Mouse (Mus musculus) heart, adult 18-20 months (tissue): ENCODE measurements around the gene Tbccd1. TPM values are rescaled to one million over a fixed set of nuclear protein-coding genes. Genes with fewer than 3 reads are reported as not detected.

ENCODE experiments used
- DNase-seq, 2 experiments: peaks; one replicate each; pipeline ENCODE4 v3.0.0; 2021 to 2022; ENCODE audit warnings: mixed read lengths in 1 of 2
- total RNA-seq, 2 experiments: library from RNA; stranded (reverse); gene quantifications; 2 replicates each; pipeline ENCODE4 v1.2.3; 2021

Tbccd1 gene
- total RNA-seq, 2 experiments from 2014 or later = 12.7 to 12.8 TPM

GRCm38 (mm10) chr16:22872397-22872796 lies 14.9 kb upstream of the Tbccd1 start:
- DNase-seq = no peak

GRCm38 (mm10) chr16:22856773-22857172 lies 696 bp downstream of the Tbccd1 start:
- no peak for DNase-seq

GRCm38 (mm10) chr16:22852709-22853108 lies 4.8 kb downstream of the Tbccd1 start:
- DNase-seq = no peak

GRCm38 (mm10) chr16:22848331-22848730 lies 9.1 kb downstream of the Tbccd1 start:
- no peak for DNase-seq

- DNase-seq = no peak
Observed at GRCm38 (mm10) chr16:22847686-22848085, 9.8 kb downstream of the Tbccd1 start.

- no peak for DNase-seq
Observed at GRCm38 (mm10) chr16:22845481-22845880, 12.0 kb downstream of the Tbccd1 start.

GRCm38 (mm10) chr16:22844834-22845233 lies 12.6 kb downstream of the Tbccd1 start:
- no peak for DNase-seq

GRCm38 (mm10) chr16:22844061-22844801 lies 13.2 kb downstream of the Tbccd1 start:
- DNase-seq = peak; percentile 84 to 85

- DNase-seq = no peak
Observed at GRCm38 (mm10) chr16:22842871-22843270, 14.6 kb downstream of the Tbccd1 start.

- DNase-seq = no peak
Observed at GRCm38 (mm10) chr16:22839146-22839857, 18.2 kb downstream of the Tbccd1 start.

GRCm38 (mm10) chr16:22832932-22833525 lies 24.4 kb downstream of the Tbccd1 start:
- no peak for DNase-seq

GRCm38 (mm10) chr16:22820731-22821130 lies 36.7 kb downstream of the Tbccd1 start:
- DNase-seq = no peak

- no peak for DNase-seq
Observed at GRCm38 (mm10) chr16:22811477-22811876, 46.0 kb downstream of the Tbccd1 start, which contains the start of gene Crygs. Gene Crygs (minus strand): TSS chr16:22811577.

GRCm38 (mm10) chr16:22807468-22808070 lies 49.9 kb downstream of the Tbccd1 start:
- peak; percentile 22 to 78 for DNase-seq

GRCm38 (mm10) chr16:22802786-22803185 lies 54.7 kb downstream of the Tbccd1 start:
- no peak for DNase-seq

GRCm38 (mm10) chr16:22800849-22801109 lies 56.7 kb downstream of the Tbccd1 start:
- DNase-seq = no peak

- DNase-seq = no peak
Observed at GRCm38 (mm10) chr16:22800026-22800848, 57.2 kb downstream of the Tbccd1 start.

- no peak for DNase-seq
Observed at GRCm38 (mm10) chr16:22798520-22798919, 58.9 kb downstream of the Tbccd1 start.

GRCm38 (mm10) chr16:22797521-22797920 lies 59.9 kb downstream of the Tbccd1 start:
- DNase-seq = no peak

GRCm38 (mm10) chr16:22795497-22795896 lies 62.0 kb downstream of the Tbccd1 start:
- peak; percentile 7 to 21 for DNase-seq

GRCm38 (mm10) chr16:22791235-22791634 lies 66.2 kb downstream of the Tbccd1 start:
- no peak for DNase-seq

- no peak for DNase-seq
Observed at GRCm38 (mm10) chr16:22789908-22790367, 67.5 kb downstream of the Tbccd1 start.
